Mouse (Mus musculus) activated CD4-positive, CD25-positive, alpha-beta regulatory T cell, adult 4 months (primary cell): Measurements from ENCODE around the gene Cdhr2. TPM values are rescaled to one million over a fixed set of nuclear protein-coding genes. Genes with fewer than 3 reads are reported as not detected.
A peak's percentile ranks its signal among the peaks of the same experiment; 100 is the strongest.

Source experiments
- ATAC-seq: one replicate; pipeline ENCODE4 v1.8.0; 2017
- polyA plus RNA-seq, 2 experiments: library from polyadenylated mRNA; unstranded; fragments of 100-300 nt; shearing (Covaris generic); gene quantifications; one replicate each; pipeline ENCODE4 v1.2.1; 2017

Cdhr2 gene
- polyA plus RNA-seq, 2 experiments from 2014 or later: 0.08 TPM; not detected in 1

DNA sequence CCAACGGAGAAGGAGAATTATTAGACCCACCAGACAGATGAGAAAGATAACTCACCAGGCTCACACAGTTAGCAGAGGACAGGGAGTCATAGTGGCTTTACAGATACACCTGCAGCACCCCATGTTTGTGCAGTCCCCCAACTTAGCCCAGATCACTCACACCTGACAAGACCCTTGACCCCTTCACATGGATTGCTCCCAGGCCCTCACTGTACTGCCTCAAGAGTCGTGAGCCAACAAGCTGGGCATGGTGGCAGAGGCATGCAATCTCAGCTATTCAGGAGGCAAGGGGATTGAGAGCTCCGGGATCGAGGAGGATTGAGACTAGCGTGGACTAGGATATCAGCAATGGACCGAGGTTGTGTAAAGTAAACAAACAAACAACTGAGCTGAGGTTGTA, 52.5 kb downstream of the Cdhr2 start:
- ATAC-seq: no peak

DNA sequence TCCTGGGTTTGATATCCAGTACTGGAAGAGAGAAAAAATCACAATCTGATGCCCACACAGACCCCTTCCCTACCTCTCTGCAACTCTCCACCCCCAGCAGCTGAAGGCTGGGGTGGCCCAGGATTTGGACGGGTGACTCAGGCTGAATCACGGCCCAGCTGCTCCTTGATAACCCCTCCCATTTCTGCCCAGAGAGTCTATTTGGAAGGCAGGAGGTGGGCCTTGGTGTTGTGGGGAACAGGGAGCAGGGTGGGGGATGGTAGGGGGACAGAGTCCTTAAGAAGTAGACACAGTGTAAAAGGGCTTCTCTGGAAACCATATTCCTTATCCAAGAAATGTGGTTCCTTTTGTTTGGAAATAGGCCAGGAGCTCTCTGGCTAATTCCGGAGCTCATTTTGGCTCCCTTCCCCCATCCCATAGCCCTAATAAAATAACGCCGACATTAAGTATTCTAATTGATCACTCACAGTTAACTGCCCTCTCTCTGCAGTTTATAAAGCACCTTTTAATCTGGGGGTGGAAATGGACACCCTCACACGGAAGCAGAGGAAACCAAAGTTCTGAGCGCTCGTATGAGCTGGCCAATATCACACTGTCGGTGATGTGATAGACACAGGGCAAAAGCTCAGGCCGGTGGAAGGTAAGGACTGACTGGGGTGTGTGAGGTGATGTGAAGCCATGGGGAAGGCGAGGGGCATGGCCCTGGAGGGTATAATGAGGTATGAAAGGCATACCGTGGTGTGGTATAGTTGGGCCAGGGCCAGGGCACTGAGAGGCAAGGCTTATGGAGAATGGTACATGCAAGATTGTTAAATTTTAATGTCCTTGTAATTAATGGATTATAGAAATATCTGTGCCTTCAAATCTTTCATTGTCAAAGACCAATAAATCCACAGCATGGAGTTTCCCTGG, 53.2 kb downstream of the Cdhr2 start:
- no peak for ATAC-seq

DNA sequence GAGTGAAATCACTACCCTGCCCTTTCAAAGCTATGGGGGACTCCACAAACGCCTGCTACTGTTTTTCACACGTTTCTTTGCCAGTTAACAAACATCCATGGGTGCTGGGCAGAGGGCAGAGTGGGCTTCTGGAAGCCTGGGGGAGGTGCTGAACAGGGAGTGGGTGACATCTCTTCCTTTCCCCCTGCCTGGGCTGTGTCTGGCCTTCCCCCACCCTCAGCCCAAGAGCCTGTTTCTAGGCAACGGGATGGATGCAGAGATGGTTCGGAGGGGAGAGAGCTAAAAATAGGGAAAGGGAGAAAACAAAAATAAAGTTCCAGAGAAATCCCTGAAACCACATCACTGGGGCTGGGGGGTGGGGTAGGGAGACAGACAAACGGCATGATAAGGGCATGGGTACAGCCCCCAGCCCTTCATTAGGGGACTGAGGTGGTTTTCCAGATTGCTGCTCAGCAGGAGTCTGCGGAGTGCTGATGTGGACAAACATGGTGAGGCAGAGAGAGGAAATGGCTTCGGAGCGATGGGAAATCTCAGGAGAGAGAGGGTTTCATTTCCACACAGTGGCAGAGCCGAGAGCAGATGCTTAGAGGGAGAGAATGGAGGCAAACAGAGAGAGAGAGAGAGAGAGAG, 54.1 kb downstream of the Cdhr2 start:
- ATAC-seq: no peak

DNA sequence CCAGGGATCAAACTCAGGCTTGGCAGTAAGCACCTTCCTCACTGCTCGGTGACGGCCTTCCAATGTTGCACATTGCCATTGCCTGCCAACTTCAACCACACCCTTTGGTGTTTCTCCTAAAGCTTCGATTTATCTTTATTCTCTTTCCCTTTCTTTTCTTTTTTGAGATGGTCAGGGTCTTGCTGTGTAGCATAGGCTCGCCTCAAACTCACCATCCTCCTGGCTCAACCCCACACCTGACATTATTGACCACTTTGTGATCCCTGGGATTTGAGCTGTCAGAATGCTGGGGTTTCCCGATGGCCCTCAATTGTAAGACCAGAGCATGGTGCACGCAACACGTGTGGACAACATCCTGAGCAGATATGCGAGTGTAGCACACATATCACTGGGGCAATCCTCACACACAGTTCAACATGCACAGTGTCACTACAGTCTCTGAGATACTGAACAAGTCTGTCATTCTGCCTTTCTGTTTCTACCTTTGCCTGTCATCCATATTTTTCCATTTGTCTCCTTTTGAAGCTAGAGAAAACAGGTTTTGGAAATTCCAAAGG, 55.0 kb downstream of the Cdhr2 start:
- ATAC-seq: no peak

DNA sequence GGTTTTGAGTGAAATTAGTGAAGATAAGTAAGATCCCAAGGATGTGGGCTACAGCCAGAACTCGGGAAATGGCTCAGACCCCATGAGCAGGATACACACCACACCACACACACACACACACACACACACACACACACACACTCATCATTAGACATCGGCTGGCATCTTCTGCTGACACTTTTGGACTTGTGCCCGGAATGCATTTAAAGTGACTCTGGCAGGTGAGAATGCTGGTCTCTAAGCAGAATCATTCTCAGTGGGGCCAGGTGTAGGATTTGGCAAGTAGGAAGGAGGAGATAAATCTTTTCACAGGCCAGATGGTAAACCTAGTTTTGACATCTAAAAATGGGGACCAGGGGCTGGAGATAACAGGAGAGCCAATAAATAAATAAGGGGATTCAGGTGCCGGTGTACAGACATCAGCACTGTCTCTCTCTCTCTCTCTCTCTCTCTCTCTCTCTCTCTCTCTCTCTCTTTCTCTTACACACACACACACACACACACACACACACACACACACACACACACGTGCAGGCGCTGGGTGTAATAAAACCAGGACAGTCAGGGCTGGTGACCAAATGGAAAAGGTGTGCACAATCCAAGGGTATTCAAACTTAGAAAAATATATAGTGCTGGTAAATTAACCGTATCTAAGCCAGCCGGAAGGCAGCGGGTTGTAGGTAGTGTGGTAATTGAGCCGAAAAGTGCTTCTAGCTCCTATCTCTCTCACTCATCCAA, 56.0 kb downstream of the Cdhr2 start:
- ATAC-seq: no peak

DNA sequence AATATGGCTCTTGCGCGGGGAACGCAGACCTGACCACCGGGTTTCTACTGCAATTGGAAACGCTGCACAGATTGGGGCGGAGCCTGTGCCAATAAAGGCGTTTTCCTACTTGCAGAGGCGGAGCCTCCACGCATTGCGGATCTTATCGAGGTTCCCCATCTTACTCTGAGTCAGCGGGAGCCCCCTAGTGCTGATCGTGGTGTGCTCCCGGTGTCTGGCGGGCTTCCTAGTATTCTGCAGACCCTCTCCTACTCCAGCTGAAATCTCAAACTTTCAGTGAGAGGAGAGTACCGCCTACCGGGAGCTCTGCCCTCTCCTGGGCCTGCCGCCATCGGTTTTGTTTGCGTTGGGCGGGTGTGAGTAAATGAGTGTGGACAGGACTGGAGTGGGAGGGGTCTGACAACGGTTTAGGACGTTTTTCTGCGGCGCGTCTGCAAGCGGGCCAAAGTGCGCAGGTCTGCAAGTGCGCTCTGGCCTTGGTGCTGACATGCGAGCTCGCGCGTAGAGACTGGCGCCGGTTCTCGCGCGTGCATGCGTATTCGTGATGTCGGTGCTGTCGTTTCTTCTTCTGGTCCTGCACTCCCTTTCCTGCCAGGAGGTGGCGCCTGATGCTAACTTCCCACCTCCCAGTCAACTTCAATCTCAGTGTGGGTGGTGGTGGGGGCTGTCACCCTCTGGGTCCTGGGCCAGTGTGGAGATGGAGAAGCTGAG, 56.9 kb downstream of the Cdhr2 start:
- peak; percentile 32 for ATAC-seq

DNA sequence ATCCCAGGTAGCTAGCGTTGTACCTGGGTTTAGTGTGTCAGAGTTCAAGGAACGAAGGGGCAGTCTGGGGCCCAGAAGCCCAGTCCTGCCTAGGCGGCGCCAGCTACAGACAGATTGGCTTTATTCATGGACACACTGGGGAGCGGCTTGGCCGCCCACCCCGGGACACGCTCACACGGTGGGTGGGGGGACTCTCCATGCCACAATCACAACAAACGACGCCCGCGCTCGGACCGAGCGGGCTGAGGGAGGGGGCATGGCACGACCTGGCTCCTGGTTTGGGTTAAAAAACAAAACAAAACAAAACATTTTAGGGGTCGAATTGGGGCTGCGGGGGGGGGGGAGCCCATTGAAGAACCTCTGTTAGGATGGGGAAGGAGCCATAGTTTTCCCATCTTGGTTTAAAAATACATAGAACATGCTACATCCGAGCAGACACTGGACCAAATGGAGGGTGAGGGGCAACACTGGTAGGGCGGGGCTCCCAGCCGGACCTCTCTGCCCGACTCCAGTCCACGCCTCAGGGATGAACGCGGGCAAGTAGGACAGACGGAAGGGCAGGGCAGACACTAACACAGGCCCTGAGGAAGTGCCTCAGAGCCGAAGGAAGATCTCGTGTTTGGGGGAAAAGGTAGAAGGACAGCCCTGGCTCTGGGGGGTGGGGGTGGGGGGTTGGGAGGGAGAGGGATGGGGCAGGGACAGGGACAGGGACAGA, 57.7 kb downstream of the Cdhr2 start:
- ATAC-seq: no peak

DNA sequence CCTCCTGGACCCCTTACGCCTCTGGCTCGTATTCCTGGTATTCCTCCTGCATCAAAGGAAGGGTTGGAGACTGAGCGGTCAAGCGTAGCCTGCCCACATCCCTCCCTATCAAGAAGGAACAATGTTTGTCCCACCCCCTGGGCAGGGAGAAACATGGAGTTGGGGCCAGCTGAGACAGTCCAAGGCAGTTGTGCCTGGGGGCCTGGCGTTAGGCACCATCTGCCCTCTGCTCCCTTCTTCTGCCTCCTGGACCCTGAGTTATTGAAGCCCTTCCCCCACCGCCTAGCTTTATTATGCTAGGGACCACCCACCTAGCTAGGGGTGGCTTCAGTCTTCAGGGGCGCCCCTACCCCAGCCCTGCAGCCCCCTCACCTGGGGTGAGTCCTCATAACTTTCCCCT, 58.2 kb downstream of the Cdhr2 start:
- ATAC-seq: no peak

DNA sequence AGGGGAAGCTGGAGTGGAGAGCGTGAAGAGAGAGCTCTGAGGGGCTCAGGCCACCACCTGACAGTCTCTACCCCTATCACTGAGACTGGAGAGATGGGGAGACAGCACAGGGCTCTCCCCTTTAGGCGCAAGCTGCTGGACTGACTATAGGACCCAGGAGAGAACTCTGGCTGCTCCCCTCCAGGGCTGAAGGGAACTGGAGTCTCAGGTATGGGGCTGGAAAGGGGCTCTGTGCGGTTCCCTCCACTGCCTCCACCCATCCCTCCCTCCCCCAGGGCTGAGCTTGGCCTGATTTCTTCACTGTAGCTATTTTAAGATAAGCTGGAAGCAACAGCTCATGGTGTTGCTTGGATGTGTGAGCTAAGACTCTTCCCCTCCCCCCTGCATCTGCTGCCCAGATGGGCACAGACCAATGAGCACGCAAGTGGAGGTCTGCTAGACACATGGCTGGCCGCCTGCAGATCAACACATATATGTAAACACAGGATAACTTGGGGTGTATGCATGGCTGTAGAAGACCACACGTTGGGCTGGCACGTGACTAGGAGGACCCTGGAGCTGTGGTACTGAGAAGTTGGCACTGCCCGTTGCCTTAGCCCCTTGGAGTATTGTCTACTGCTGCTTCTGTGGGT, 59.0 kb downstream of the Cdhr2 start:
- no peak for ATAC-seq

DNA sequence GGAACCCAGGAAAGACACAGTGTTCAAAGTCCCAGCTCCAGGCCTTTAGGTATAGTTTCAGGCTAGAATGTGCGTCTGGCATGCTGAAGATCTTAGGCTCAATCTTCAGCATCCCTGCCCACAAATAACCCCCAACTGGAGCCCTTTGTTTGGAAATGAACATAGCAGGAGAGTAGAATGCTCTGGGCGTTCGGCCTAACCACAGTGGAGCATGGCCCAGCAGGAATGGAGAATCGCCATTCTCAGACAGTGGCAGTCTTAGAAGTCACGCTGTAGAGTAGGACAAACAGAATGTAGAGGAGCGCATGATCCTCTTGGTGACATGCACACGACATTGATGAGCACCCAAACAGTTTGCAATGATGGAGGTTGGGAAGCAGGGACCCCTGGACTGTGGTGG, 59.6 kb downstream of the Cdhr2 start:
- ATAC-seq: no peak

DNA sequence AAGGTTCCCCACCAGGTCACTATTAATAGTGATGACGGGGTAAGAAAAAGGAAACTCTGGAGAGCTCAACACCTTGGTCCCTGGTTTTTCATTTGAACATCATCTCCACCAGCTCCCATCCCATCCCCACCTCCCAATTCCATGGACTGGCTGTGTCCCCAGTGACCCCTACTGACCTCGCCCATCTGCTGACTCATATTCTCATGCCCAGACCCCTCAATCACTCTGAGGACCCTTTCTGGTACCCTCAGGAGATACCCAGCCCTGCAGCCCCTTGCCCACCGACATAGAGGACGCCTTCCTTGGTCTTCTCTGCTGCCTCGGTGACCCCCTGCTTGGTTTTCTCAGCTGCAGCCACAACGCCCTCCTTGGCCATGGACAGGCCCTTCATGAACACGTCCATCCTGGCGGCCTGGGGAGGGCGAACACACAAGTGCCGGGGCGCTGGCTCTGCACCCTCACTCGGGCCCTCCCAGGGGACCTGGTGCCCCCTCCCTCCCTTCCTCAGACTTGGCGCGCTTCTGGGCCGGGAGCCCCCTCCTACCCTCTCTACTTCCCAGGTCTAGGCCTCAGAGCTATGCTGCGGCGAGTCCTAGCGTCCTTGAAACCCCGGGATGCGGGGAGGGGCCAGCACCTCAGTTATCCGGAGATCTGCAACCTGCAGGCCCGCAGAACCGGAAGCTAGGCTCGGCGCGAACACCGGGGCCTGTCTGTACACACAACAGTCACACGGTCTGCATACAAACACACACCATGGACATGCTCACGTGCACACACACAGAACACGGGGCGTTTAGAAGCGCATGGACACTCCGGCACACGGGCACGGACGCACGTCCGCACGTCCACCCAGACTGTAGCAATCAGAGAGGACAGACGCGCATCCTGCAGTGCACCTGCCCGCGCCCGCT, 64.3 kb downstream of the Cdhr2 start:
- no peak for ATAC-seq

DNA sequence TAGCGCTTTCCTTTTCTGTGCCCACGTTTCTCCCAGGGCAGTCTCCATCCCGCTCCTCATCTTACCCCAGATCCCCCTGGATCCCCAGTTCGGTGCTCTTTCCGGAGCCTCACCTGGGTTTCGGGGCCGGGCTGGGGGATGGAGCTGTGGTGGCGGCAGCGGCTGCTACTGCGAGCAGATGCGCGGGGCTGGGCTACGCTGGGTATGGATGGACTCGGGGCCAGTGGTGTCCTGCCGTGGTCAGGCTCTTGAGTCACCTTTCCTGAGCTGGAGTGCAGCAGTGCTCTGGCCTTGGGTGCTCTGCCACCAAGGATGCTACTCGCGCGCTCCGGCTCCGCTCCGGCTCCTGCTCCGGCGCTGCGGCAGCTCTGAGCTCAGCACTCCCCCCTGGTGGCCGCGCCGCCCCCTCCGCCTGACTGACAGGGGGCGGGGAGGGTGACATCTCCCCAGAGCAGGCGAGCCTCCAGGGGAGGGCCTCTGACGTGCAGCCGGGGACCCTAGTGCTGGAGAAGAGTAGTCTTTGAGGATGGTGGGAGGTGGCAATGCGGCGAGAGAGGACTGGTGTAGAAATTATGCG, 65.0 kb downstream of the Cdhr2 start, which contains the start of gene Sncb:
Sncb (minus strand) TSS at position 404 of the 577 bp plus-strand sequence.
- ATAC-seq: peak; percentile 65

DNA sequence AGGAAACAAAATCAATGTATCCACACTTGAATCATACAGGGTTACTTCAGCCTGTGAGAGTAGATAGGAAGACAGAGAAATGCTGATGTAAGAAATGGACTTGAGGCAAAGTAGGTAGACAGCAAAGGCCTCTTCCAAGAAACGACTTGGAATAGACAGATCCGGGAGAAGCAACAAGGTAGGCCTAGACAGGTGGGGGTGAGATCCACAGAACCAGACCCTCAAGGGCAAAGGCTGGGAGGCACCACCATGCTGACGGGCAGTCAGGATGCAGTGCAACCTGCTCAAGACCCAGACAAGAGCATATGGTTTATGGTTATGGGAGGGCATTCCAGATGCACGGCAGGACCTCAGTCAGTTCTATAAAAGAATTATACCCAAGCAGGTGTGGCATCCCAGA, 65.8 kb downstream of the Cdhr2 start:
- no peak for ATAC-seq

DNA sequence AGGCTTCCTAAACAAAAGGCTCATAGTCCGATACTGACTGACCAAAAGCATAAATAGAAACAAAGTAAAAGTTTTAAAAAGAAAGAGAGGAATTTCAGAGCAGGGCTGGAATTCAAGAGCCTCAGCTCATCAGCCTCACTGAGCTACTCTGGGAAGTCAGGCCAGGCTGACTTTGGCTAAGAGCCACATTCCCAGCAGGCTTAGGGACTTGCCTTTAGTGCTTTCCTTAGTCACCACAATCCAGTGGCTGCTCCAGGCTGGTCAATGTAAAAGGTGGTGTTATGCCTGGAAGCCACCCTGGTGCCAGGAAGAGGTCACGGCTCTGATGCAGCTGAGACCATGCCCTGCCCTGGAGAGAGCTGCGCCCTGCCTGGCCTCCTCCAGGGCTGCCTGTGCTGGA, 79.3 kb downstream of the Cdhr2 start:
- ATAC-seq: no peak

DNA sequence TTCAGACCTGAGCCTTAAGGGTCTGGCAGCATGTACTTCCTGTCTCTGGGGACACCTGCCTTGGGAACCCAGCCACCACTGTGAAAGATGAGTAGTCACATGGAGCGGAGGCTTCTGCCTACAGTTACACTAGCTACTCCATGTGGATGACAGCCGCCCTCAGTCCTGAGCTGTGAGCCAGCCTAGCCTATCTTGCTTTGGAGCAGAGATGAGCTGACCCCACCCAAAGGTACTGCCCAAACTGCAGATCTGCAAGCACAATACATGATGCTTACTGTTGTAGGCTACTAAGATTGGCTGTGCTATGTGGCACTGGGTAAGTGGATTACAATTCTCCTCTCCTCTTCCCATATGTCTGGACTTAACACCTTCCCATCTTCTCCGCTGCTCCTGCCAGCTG, 79.8 kb downstream of the Cdhr2 start:
- ATAC-seq: no peak

DNA sequence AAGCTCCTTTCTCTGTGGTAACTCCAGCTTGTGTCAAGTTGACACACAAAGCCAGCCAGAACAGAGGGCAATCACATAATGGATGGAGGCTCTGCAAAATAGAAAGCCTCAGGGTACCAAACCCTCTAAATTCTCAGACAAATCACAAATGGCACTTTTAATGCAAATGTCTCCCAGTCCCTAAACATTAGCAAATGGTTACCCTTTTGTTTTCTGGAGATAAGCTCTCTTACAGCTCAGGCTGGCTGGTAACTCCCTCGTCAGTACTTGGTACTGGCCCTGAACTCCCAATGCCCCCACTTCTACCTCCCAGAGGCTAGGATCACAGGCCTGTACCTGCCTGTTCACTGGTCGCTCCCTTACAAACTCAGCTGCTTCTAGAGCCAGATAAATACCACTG, 82.0 kb downstream of the Cdhr2 start:
- no peak for ATAC-seq

DNA sequence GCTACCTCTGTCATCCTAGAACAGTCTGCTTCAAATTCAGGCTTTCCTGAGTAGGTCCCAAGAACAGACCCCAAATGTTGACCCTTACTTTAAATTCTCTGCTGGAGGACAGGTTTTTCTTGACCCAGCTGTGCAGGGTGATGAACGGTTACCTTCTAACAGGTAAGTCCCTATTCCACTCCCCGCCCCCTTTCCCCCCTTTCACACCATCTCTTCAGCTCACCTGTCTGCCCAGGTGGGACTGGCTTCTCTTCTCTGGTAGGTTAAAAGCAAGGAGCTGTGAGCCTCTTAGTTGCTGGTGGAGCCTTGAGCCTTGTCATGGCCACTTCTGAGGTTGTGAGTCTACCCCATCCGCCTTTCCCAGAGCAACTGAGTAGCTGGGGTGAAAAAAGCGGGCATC, 82.4 kb downstream of the Cdhr2 start, which contains the start of gene Eif4e1b:
Eif4e1b (plus strand) TSS at position 301 of the 400 bp plus-strand sequence.
- no peak for ATAC-seq
